Mouse (Mus musculus) T-cell, adult 2 months (primary cell): ENCODE data around the gene Sh3pxd2a.

ENCODE experiments used
- DNase-seq: peaks from one replicate; pipeline ENCODE4 v3.0.0; 2022; ENCODE audit warnings: low spot score

Sh3pxd2a gene

DNA sequence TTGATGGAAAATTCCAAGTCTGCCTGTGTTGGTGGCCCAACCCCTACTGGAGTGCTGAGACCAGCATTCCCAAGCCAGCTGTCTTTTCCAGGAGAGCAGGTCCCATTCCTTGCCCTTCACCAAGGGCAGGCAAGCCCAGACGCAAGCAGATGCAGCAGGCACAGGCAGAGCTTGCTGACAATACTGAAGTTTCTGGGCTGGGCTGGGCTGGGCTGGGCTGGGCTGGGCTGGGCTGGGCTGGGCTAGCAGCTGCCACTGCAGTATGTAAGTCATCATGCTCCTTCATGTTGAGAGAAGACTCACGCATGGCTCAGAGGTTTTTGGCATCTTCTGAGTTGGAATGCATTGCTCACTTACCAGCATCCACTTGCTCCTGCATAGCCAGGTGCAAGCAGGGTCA is 27.7 kb upstream of the Sh3pxd2a start:
- no peak for DNase-seq

- no peak for DNase-seq
These were observed 25.0 kb upstream of the Sh3pxd2a start for GRCm38 (mm10) chr19:47489233-47489632.

- DNase-seq = peak; percentile 14
These were observed 24.0 kb upstream of the Sh3pxd2a start for GRCm38 (mm10) chr19:47488250-47488649.

DNA sequence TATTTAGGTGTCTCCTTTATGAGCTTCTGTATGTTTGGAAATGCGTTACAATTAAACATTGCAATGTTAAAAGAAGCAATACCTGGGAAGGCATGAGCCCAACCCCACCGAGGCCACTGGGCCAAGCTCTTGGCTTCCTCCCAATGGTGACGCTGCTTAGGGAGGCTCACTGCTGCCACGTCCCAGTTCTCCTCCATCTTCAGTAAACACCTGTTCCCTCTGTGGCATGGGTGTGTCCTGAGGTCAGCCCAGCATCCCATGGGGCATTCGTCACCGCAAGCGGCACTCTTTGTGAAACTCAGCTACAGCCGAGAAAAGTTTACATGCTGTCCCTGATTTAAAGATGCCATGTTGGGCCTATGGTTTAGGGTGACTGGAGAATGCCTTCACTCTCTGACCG is 23.4 kb upstream of the Sh3pxd2a start:
- DNase-seq = no peak

DNA sequence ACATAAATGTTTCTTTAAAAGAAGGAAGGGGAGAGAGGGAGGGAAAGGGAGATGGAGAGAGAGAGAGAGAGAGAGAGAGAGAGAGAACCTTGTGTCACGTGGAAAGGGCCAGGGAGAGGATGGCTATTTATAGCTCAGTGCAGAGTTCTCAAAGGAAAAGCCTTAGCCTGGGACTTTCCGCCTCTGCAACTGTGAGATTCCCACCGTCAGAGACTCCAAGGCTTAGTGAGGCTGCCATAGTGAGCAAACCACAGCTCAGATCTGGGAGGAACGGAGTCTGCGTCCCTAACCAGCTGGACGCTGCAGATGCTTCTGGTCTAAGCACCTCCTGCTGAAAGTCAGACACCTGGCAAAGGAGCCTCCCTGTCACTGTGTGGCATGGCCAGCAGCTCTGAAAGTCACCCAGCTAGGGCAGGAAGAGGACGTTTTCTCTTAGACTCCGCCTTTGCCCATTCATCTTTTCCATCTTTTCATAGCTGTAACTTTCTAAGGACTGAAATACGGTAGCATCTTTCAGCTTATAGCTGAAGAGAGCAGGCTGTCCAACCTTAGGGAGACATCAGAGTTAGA is 21.9 kb upstream of the Sh3pxd2a start:
- DNase-seq = no peak

GRCm38 (mm10) chr19:47484110-47484509 is 19.9 kb upstream of the Sh3pxd2a start:
- no peak for DNase-seq

- no peak for DNase-seq
These were observed 19.1 kb upstream of the Sh3pxd2a start for GRCm38 (mm10) chr19:47483346-47483745.

DNA sequence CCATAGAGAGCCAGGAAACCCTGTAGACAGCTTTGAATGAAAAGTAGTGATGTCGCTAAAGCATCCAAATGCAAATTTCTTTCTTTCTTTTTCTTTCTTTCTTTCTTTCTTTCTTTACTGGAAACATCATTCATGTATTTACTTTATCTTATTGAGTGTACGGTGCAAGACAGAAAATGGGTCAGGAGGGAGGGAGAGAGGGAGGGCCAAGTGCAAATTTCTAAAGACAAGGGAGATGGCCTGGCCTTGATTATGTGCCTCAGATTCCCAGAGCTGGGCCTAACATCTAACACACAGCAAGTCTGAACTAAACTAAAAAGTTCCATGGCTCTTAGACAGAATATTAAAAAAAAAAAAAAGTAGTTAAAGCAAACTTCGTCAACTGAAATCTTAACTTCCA is 9.3 kb upstream of the Sh3pxd2a start:
- DNase-seq = no peak

DNA sequence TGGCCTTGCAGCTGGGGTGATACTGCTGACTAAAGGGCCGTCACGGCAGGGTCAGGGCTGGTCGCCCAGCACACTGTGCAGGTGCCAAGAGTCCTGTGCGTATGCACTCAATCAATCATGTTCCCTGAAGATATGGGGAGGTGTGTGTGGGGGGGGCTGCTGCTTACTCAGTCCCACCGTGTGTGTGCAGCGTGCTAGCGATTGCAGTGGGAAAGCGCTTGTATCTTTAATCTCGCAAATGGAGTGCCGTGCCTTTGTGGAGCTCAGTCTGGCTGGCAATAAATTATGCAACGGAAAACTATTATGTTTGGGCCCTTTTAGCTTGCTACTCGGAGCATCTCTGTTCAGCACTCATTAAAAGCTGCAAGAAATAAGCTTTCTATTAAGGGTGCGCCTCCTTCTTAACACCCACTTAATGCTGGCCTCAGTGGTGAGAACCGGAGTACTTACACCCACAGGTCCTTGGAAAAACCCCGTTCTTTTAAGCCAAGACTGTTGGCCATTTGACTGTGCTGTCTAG is 8.7 kb upstream of the Sh3pxd2a start:
- DNase-seq = no peak

DNA sequence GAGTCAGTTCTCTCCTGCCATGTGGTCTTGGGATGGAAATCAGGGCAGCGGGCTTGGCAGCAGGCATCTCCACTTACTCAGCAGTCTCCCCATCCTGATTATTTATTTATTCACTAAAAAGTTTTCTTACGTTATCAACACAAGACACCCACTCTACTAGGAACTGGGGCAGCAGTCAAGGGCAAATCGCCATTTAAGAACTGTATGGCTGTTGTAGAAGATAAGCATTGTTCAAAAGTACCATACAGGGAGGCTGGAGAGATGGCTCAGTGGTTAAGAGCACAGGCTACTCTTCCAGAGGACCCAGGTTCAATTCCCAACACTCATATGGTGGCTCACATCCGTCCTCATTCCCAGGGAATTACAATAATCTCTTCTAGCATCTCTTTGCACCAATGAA is 7.6 kb upstream of the Sh3pxd2a start:
- no peak for DNase-seq

- DNase-seq = no peak
These were observed 4.5 kb upstream of the Sh3pxd2a start for GRCm38 (mm10) chr19:47468750-47469149.

DNA sequence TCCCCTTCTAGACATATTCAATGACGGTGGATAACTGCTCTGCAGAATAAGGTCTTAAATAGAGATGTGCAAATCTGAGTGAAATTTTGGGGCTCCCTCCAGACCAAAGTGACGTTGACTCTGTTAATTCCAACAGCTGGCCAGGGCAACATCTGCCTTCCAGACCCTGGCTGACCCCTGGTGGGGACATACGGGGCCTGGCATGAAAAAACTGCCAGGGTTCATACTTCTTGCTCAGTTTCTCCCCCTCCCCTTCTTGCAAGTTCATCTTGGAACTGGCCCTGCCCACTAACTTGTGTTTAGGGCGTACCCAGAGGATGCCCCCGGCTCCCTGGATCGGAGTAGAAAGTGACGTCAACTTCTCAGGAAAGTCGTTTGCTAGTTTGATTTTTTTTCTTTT is 2.6 kb upstream of the Sh3pxd2a start:
- DNase-seq = no peak

DNA sequence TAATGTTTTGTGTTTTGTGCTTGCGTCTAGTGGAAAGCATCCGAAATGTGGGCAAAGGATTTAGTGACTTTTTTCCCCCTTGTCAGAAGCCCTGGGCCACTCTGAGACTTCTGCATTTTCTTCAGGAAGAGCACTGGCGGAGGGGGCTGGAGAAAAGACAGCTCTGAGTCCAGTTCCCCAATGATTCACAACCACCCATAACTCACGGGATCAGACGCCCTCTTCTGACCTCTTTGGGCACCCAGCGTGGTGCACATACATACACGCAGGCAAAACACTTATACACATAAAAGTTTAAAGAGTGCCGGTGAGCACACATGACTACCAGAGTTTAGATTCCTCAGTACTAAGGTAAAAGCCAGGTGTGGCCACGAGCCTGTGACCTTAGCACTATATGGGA is 1.3 kb upstream of the Sh3pxd2a start:
- DNase-seq = no peak

GRCm38 (mm10) chr19:47463636-47464303 is 431 bp downstream of the Sh3pxd2a start:
- DNase-seq = peak; percentile 77

GRCm38 (mm10) chr19:47463206-47463605 is 995 bp downstream of the Sh3pxd2a start:
- no peak for DNase-seq

DNA sequence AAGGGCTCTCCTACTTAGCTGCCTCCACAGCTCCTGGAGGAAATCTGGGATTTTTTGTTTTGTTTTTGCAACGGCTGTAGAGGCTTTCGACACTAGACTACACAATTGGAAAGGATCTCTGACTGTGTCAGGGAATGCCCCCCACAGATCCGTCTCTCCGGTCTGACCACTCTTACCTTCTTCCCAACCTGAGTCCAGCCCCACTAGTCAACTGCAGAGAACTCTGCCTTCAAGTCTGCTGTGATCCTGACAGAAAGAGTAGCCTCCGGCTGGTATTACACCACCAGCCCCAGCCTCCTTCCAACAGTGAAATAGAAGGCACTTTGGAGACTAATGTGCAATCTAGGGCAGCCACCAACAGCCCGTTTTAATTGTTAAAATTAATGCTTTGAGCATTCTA is 1.5 kb downstream of the Sh3pxd2a start:
- DNase-seq = no peak

- DNase-seq = no peak
These were observed 2.4 kb downstream of the Sh3pxd2a start for GRCm38 (mm10) chr19:47461838-47462237.

GRCm38 (mm10) chr19:47461386-47461785 is 2.8 kb downstream of the Sh3pxd2a start:
- no peak for DNase-seq

DNA sequence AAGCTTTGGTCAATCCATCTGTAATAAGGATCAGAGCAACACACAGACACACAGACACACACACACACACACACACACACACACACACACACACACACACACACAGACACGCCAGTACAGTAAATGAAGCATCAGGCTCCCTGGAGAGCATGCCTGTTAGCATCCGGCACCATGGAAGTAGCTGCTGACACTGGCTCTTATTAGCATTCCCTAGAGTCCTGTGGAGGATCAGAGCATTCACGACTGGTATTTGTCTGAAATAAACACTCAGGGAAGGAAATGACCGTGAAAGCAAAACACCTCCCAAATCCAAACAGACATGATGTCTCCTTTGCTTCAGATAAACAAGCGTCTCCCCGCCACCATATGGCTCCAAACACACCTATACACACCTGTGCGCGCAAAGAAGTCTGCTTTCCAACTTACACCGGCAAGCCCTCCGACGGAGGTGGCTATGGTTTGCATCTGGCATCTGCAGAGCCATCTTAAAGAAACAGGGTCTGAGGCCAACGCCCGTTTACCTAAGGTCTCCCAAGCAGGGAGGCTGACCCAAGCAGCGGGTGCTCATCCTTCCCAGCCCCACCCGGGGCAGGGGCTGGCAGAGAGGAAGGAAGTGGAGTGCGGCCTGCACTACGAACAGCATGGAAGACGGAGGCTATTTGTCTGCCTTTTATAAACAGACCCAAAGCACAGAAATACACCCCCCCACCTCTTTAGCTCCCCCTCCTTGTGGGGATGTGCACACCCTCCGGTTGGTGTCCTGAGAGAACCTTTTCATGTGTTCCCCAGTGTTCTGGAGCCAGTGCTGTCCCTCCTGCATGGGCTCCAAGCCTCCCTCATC is 3.9 kb downstream of the Sh3pxd2a start:
- DNase-seq = no peak

DNA sequence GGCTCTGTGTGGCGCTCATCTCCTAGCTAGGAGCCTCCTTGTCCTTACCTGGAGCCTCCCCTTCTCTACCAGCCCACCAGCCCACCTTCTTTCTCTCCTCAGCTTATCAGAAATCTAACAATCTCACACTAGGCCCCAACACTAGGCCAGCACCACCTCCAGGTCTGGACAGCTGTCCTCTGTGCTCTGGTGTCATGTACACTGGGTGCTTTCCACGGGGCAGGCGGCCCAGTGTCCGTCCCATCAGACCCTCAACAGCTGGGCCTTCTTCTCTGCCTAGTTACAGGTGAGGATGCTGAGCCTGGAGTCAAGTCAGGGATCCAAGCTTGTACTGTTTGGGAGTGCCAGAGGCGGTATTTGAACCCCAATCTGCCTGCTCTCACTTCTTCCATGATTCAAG is 5.0 kb downstream of the Sh3pxd2a start:
- DNase-seq = no peak

GRCm38 (mm10) chr19:47458504-47459161 is 5.6 kb downstream of the Sh3pxd2a start:
- no peak for DNase-seq

DNA sequence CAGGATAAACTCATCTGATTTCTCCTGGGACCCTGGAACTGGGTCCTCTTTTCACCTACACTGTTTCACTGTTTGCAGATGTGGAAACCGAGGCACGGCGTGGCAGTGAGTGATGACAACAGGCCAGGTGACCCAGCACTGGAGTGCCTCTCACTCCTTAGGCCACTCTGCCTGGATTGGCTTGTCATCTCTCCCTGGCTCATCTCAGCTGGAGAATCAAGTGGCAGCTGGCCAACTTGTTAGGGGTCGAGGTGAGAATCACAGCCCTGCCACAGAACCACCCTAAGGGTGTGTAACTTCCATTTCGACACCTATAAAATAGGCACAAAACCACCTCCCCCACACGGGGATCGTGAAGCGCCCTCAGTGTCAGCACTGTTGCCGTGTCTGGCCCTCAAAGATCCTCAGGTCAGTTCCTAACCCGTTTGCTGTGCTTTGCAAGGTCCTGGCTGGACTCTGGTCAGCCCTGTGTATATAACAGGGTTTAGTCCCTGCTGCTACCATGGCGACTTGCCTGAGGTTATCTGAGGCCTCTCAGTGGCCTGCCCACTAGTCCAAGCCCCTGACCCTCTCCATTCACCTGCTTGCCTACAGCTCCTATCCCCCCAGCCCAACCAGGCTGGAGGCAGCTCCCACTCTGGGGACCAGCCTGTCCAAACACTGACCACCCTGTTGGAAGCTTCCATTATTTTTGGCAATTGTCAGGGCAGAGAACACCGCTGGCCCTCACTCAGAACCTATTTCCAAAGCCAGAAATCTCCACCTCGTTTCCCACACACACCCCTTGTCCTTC is 6.3 kb downstream of the Sh3pxd2a start:
- no peak for DNase-seq
